9 mouse cellular contexts compared by ENCODE assay signal in the genomic region with DNA sequence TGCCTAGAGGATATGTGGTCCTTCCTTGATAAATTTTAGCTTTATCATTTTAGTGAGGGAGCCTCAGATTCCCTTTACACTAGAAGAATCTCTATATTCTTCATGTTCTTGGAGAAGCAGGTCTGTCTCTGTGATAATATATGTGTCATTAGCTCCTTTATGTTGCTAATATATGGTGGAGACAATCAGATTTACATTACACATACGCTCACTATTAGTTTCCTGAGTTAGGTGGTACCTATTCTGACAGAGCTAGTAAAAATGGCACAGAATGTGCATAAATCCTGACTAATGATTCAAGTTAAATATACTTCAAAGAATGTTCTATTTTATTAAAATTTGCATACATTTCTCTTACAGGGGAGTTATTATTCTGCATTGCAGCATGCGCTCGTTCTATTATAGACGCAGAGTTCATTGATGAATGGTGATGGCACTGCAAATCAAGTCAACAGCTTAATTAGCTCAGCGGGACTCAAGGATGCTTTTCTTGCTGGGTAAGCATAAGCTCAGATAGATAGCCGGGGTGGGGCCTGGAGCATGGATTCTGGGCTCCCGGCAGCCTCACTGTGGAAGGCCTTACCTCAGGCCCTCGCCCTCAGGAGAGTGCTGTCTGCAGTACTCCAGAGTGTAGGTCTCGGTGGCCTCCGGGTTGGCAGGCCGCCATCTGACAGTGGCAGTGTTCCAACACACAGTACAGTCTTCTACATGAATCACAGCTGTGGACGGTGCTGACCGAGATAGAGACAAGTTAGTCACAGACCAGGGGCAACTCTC.
A peak's percentile ranks its signal among the peaks of the same experiment; 100 is the strongest.
DNase-seq lines count a peak whose midpoint lies in the region; ATAC-seq lines count a peak whose summit lies in the region.
"Had no signal": no experiment of that assay in that cellular context is flagged by ENCODE, and none has a peak within 500 bp of the region (broad histone marks: within the 10 kb centered on the region; RNA-seq: fewer than 3 reads in every experiment).

No protein-coding gene starts in this region.

- 0 out of 2 replicates have a peak, but pooled peaks cover 2% of the 10 kb centered on the region for H3K4me1 ChIP-seq in kidney, embryonic 15.5 days
- H3K4me1 ChIP-seq: liver, embryonic 13.5 days had no signal

- no peaks in the 10 kb centered on the region for H3K9me3 ChIP-seq in kidney, embryonic 15.5 days (replicated peaks)
- H3K9me3 ChIP-seq: liver, embryonic 13.5 days had no signal

- H3K36me3 ChIP-seq in kidney, embryonic 15.5 days: no peaks in the 10 kb centered on the region
- H3K36me3 ChIP-seq: liver, embryonic 13.5 days had no signal

- no peak overlapping the region for H3K4me2 ChIP-seq in kidney, embryonic 15.5 days
- H3K4me2 ChIP-seq: liver, embryonic 13.5 days had no signal

- H3K9ac ChIP-seq in kidney, embryonic 15.5 days: no peak overlapping the region
- H3K9ac ChIP-seq: liver, embryonic 13.5 days had no signal

- H3K27me3 ChIP-seq in kidney, embryonic 15.5 days: no peaks in the 10 kb centered on the region
- H3K27me3 ChIP-seq: liver, embryonic 13.5 days had no signal

- H3K4me3 ChIP-seq in kidney, embryonic 15.5 days (replicated peaks): no peak overlapping the region
- H3K4me3 ChIP-seq: liver, embryonic 13.5 days had no signal

- DNase-seq in kidney, adult 18-20 months: peak; percentile 46
- peak; percentile 92 for DNase-seq in adrenal gland, postnatal 25 days
- DNase-seq in gastrocnemius, adult 18-20 months (ENCODE audit: low spot score): peak; percentile 69
- peak; percentile 7 to 34 for DNase-seq in kidney, adult 8-10 months
- no peak for DNase-seq in spleen, postnatal 10 days (ENCODE audit: low spot score in 2 of 2)
- DNase-seq: liver, embryonic 13.5 days had no signal

- H3K27ac ChIP-seq in kidney, embryonic 15.5 days: no peak overlapping the region
- H3K27ac ChIP-seq: liver, embryonic 13.5 days had no signal

- 64% methylated on average over 13 of the region's 13 CpGs for WGBS in kidney, embryonic 15.5 days

- ATAC-seq in kidney, embryonic 15.5 days (replicated peaks; ENCODE audit: low FRiP score): no peak
- ATAC-seq in megakaryocyte-erythroid progenitor cell, adult 5-6 weeks (replicated peaks; ENCODE audit: low FRiP score, low TSS enrichment, poor library complexity, severe bottlenecking): peak; percentile 70
- no peak for ATAC-seq in megakaryocyte, adult 5-6 weeks (ENCODE audit: poor library complexity, severe bottlenecking)

Comparison
In these comparisons a context has a peak if more than half of its experiments do, and no peak if none do; other contexts are left out.
1. DNase-seq: peak in kidney, adult 18-20 months (single experiment), adrenal gland, postnatal 25 days (single experiment), gastrocnemius, adult 18-20 months (single experiment) and kidney, adult 8-10 months (2 of 2); none in spleen, postnatal 10 days (0 of 2).